Mouse (Mus musculus): ENCODE results near the gene Pabpc6.

The Pabpc6 gene

DNA sequence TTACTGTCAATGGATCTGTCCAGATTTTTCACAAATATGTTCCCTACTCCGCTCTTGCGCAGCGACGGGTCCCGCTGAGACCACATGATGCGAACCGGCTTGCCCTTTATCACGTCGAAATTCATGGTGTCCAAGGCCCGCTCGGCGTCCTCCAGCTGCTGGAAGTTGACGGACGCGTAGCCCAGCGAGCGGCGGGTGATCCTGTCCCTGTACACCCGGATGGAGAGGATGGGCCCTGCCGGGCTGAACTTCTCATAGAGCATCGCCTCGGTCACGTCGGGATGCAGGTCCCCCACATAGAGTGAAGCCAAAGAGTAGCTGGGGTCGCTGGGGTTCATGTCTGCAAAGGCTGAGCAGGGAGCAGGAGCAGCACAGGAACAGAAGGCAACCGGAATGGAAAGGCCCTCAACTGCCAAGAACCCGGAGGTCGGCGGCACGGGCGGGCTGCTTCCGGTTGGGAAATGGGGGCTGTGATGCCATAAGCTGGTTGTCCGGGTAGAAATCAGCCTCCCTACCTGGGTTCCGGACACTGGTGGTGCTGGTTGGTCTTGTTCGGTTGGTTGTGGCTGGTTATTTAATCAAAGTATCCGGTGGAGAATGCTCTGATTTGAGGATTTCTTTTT lies at the start of gene Pabpc6:
Pabpc6 (minus strand) TSS at position 435 of the 623 bp plus-strand sequence.
- DNase-seq = no peak

GRCm38 (mm10) chr17:9710910-9711309 lies 41.4 kb upstream of the Pabpc6 start:
- no peak for DNase-seq

GRCm38 (mm10) chr17:9708888-9709287 lies 39.4 kb upstream of the Pabpc6 start:
- DNase-seq = no peak

DNA sequence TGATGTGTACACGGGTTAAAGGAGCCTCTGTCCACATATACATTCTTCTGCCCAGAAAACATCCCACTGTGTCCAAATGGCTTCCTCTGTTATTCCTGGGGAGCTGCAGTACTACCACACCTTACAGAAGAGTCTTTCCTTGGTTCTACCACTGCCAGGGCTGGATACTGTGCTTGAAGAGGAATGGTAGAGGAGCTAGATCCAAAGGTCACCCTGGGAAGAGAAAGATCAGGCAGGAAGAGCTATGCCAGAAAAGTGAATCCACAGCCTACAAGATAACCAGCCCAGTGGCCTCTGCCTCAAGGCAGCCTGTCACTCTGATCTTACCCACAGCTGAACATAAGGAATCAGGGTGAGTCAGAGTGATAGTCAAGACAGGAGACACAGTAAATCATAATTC lies 37.8 kb upstream of the Pabpc6 start:
- DNase-seq = no peak

DNA sequence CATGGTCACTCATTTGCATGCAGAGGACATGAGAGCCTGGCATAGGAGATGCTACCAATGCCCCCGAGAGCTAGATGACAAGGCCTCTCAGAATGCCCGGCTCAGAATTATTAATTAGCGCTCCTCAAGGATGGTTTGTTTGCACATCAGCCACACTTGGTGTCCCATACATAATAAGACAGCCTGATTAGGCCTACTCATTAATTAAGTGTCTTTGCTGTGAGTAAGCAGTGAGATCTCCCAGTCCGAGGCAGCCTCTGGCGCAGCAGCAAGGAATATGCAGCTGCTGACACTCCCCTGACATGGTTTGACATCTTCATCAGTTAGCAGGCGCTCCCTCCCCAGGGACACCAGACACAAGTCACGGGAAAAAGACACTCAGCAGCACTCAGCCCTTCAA lies 28.2 kb upstream of the Pabpc6 start:
- DNase-seq = no peak

GRCm38 (mm10) chr17:9691251-9691650 lies 21.7 kb upstream of the Pabpc6 start:
- DNase-seq = no peak

DNA sequence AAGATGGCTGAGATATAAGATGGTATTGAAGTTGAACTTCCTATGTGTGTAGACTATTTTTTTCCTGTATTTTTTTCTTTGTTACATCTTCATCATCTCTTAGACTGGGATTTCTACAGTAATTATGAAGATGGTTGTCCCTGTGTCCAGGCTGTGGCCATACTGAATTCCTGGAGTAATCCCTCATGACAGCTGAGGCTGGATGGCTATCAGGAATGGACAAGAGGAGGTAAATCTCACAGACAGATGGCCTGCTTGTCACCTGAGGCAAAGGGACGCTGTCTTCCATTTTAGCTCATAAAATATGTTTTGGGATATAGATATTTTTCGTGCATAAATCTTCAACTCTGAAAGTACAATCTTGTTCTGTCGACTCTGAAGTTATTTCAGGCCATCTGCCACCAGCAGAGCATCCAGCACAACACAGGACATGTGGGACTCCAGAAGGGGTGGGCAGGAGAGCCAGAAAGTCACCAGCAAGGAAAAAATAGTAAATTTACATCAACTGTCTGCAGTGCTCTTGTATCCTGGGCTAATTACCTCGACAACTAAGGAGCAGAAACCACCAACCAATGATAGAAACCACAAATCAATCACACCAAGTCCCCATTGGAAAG lies 14.1 kb upstream of the Pabpc6 start:
- DNase-seq = no peak

DNA sequence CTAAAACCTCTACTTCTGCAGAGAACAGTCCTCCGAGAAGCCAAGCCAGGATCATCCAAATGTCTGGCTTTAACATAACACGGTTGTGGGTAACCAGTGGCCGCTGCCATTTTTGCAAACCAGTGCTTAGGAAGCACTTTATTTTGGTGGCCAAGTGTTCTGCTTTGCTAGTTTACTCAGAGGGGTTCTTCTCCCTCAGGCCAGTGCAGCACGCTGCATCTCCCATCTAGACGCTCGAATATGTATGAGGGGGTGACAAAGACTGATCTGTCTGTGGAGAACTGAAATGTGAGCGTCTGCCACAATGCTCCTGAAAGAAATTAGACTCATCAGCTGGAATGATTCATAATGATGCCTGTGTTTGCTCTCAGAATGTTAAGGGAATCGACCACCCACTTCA lies 11.2 kb upstream of the Pabpc6 start:
- no peak for DNase-seq

DNA sequence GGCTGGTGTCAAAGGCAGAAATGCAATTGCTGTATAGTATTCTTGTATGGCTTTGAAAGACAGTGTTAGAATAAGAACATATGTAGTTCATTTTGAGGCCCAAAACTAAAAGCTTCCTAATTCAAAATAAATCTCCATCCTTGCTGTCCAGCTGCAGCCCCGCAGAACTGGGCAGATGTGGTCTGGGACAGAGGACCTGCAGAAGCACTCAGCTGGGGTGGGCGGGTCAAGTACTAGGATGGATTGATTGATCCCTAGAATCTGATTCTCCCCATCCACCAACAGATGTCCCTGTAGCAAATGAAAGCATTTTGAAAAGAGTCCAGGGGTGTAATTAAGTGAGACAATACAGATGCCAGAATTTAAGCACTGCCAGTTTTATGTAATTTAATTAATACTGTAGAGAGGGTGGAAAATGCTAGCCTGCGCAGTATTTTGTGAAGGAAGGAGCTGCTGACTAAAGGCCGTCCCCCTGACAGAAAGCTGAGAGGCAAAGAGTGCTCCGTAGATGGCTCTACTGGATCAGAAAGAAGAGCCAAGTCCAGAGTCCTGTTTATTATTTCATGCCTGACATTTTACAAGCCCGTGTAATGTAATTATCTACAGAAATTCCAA lies 5.8 kb upstream of the Pabpc6 start:
- no peak for DNase-seq

DNA sequence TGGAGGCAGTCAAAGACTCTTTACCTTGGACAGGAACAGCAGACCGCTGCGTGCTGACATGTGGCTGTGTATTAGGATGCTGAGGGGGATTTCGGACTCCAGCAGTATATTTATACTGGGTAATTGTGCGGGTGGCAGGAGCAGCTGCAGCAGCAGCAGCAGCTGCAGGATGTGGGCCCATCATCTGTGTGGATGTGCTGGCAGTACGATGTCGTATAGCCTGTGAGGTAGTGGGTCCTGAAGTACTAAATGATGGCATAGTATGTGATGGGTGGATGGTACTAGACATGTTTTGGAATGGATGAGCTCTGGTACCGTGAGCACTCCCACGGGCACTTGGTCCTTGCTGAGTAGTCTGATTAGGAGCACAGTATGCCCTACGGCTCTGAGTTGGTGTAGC lies 1.6 kb downstream of the Pabpc6 start:
- DNase-seq = no peak

DNA sequence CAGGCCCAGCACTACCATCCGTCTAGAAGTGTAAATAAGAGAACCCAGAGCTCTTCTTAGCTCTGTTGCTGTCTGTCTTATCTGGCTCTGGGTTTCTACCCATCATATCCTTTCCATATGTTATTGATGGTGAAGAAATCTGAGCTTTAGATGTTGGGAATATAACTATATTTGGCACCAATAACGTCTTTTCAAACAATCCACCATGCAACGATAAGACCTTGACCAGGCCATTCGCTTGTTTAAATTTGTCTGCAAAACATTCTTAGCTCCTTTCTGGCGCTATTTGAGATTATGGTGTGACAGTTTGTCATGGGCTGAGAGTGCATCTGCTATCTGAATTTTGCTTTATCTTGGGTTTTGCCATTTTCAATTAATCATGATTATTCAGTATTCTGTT lies 10.9 kb downstream of the Pabpc6 start:
- no peak for DNase-seq

GRCm38 (mm10) chr17:9654155-9654554 lies 15.4 kb downstream of the Pabpc6 start:
- DNase-seq = no peak

DNA sequence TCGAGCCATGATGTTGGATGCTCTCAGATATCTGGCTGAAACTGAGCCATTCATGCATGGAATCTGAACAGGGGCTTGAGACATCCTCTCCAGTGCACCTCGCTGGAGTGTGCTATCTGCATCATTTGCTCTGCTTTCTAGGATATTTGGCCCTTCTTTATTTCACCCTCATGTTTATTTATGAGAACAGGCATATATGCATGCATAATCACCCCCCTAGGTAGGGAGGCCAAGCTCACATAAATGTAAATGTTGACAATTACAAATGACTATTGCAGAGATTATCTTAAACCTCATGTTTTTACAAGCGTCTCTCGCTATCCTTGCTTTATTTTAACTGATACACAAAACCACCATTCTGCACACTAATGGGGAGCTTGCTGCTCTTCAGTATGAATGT lies 21.9 kb downstream of the Pabpc6 start:
- no peak for DNase-seq

DNA sequence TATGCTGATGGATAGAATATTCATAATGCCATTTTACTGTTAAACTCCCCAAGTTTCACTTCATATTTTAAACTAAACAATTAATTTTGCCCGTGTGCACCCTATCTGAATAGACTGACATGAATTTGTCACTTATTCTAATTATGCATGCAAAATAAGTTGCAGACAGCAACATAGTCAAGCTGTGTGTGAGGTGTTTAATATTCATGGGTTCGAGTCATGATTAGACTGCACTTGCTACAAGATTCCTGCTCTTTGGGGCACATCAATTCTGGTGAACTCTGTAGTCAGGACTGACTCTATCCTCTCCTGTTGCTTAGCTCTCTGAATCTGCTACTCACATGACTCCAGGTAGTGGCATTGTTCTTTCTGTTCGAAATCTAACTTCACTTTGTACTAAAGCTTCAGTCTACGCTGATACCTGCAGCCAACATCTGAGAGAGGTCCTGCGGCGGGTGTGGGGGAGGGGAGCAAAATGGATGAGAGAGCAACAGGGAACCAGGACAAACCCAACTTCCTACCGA lies 25.8 kb downstream of the Pabpc6 start:
- DNase-seq = no peak

DNA sequence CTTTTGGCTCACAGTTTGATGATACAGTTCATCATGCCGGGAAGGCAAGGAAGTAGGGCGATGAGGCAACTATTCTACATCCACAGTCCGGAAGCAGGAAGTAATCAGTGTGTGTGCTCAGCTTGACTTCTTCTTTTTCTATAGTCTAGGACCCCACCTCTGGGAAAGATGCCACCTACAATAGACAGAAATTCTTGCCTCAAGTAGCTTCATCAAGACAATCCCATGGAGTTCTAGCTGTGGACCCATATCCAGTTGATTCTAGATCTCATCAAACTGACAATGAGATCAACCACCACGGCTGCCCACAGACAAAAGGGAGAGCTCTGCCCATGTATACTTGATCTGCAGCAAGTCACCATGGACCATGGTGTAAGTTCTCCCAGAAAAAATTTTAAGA lies 32.5 kb downstream of the Pabpc6 start:
- DNase-seq = no peak

- peak in 1 of 2 experiments; percentile 2 for DNase-seq
These were observed 36.8 kb downstream of the Pabpc6 start for GRCm38 (mm10) chr17:9632579-9633252.

DNA sequence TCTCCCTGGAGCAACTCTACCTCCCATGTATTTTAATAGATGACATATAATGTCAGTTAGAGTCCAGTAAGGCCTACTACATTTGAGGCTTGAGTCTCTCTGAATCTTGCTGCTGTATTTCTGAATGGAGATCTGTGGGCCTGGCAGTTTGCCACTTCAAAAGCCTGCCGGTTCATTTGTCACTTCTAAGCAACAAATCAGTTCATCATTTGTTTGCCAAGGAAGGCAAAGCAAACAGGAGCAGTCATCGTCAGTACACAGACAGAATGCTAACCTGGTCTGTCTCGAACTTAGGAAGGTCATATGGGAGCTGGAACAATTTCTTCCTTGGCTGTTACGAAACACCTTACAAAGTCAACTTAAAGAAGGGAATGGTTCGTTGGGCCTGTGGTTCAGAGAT lies 37.4 kb downstream of the Pabpc6 start:
- peak in 1 of 2 experiments; percentile 7 for DNase-seq

DNA sequence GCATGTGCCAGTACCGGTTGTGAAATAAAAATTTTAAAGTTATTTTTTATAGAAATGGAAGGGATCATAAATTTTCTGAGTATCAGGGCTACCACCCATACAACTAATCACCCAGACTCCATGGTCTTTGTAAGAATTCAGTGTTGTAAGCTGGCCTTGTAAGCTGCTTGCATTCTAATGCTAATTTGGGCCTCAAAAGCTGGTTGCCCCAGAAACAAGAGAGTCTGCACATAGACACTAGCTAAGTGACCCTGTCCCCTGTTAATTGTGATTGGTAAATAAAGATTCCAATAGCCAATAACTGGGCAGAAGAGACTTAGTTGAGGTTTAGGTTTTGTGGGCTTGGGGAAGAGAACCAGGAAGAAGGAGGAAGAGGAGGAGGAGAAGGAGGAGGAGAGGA lies 38.4 kb downstream of the Pabpc6 start:
- no peak for DNase-seq

- no peak for DNase-seq
These were observed 42.5 kb downstream of the Pabpc6 start for GRCm38 (mm10) chr17:9627011-9627410.
